In genomic region chr19:14777198-14777597, GRCm38 (mm10) we compare ENCODE assay signal across 9 mouse cellular contexts.
A peak's percentile ranks its signal among the peaks of the same experiment; 100 is the strongest.
DNase-seq lines count a peak whose midpoint lies in the region; ATAC-seq and TF ChIP-seq lines count a peak whose summit lies in the region.
"Had no signal": no experiment of that assay in that cellular context is flagged by ENCODE, and none has a peak within 500 bp of the region (broad histone marks: within the 10 kb centered on the region; RNA-seq: fewer than 3 reads in every experiment).

No protein-coding gene starts in this region.

- 0 out of 2 replicates have a peak, but pooled peaks cover 2% of the 10 kb centered on the region for H3K27me3 ChIP-seq in lung, embryonic 14.5 days (ENCODE audit: insufficient read depth, low read length)
- 0 out of 2 replicates have a peak, but pooled peaks cover 3% of the 10 kb centered on the region for H3K27me3 ChIP-seq in lung, postnatal 0 days (replicated peaks; ENCODE audit: insufficient read depth, low read length)
- no peaks in the 10 kb centered on the region for H3K27me3 ChIP-seq in hindbrain, embryonic 11.5 days (ENCODE audit: control insufficient read depth, insufficient read depth, low read length)
- H3K27me3 ChIP-seq in limb, embryonic 11.5 days (ENCODE audit: control insufficient read depth, insufficient read depth, low read length): no peaks in the 10 kb centered on the region
- H3K27me3 ChIP-seq: embryonic facial prominence, embryonic 15.5 days had no signal

- no peak overlapping the region for H3K4me3 ChIP-seq in lung, embryonic 14.5 days (ENCODE audit: low read depth, low read length)
- no peak overlapping the region for H3K4me3 ChIP-seq in lung, postnatal 0 days (ENCODE audit: low read depth, low read length)
- no peak overlapping the region for H3K4me3 ChIP-seq in hindbrain, embryonic 11.5 days (ENCODE audit: low read depth, low read length)
- no peak overlapping the region for H3K4me3 ChIP-seq in limb, embryonic 11.5 days (ENCODE audit: low read depth, low read length)
- H3K4me3 ChIP-seq: embryonic facial prominence, embryonic 15.5 days had no signal

- no peak overlapping the region for H3K9ac ChIP-seq in lung, embryonic 14.5 days
- H3K9ac ChIP-seq in lung, postnatal 0 days (replicated peaks; ENCODE audit: low read depth): no peak overlapping the region
- no peak overlapping the region for H3K9ac ChIP-seq in hindbrain, embryonic 11.5 days (ENCODE audit: low read depth, low read length)
- no peak overlapping the region for H3K9ac ChIP-seq in limb, embryonic 11.5 days (ENCODE audit: low read length)
- H3K9ac ChIP-seq: embryonic facial prominence, embryonic 15.5 days had no signal

- no peak for TF ChIP-seq CTCF in lung, embryonic 14.5 days (IDR thresholded peaks at IDR 0.05; ENCODE audit: low read depth)
- TF ChIP-seq CTCF in lung, postnatal 0 days (IDR thresholded peaks at IDR 0.05): no peak

- no peaks in the 10 kb centered on the region for H3K4me1 ChIP-seq in lung, embryonic 14.5 days (ENCODE audit: insufficient read depth)
- H3K4me1 ChIP-seq in lung, postnatal 0 days (ENCODE audit: insufficient read depth, low read depth, low read length): no peaks in the 10 kb centered on the region
- no peaks in the 10 kb centered on the region for H3K4me1 ChIP-seq in hindbrain, embryonic 11.5 days (replicated peaks; ENCODE audit: control insufficient read depth, insufficient read depth, low read length)
- H3K4me1 ChIP-seq in limb, embryonic 11.5 days (ENCODE audit: control insufficient read depth, insufficient read depth, low read length): 0 out of 2 replicates have a peak, but pooled peaks cover 4% of the 10 kb centered on the region

- H3K9me3 ChIP-seq in lung, embryonic 14.5 days (ENCODE audit: low read depth, low read length): no peaks in the 10 kb centered on the region
- no peaks in the 10 kb centered on the region for H3K9me3 ChIP-seq in lung, postnatal 0 days (ENCODE audit: low read length)
- H3K9me3 ChIP-seq in hindbrain, embryonic 11.5 days (ENCODE audit: control insufficient read depth, low read length): no peaks in the 10 kb centered on the region
- no peaks in the 10 kb centered on the region for H3K9me3 ChIP-seq in limb, embryonic 11.5 days (ENCODE audit: control insufficient read depth, low read length)
- H3K9me3 ChIP-seq: embryonic facial prominence, embryonic 15.5 days had no signal

- H3K36me3 ChIP-seq in lung, embryonic 14.5 days (ENCODE audit: insufficient read depth): no peaks in the 10 kb centered on the region
- no peaks in the 10 kb centered on the region for H3K36me3 ChIP-seq in lung, postnatal 0 days (ENCODE audit: insufficient read depth, low read length)
- H3K36me3 ChIP-seq in hindbrain, embryonic 11.5 days (ENCODE audit: control insufficient read depth, insufficient read depth, low read length): no peaks in the 10 kb centered on the region
- H3K36me3 ChIP-seq in limb, embryonic 11.5 days (ENCODE audit: control insufficient read depth, insufficient read depth, low read length): no peaks in the 10 kb centered on the region
- H3K36me3 ChIP-seq: embryonic facial prominence, embryonic 15.5 days had no signal

- no peak overlapping the region for H3K4me2 ChIP-seq in lung, embryonic 14.5 days
- H3K4me2 ChIP-seq in lung, postnatal 0 days (replicated peaks; ENCODE audit: low read depth, low read length): no peak overlapping the region
- H3K4me2 ChIP-seq in hindbrain, embryonic 11.5 days (replicated peaks; ENCODE audit: low read depth, low read length): peak overlapping the region; percentile 12; the same call in 1 of the 2 replicates
- peak overlapping the region; percentile 27; the same call in 1 of the 2 replicates for H3K4me2 ChIP-seq in limb, embryonic 11.5 days (ENCODE audit: low read depth, severe bottlenecking)
- H3K4me2 ChIP-seq: embryonic facial prominence, embryonic 15.5 days had no signal

- no peak for TF ChIP-seq EP300 in lung, postnatal 0 days (IDR thresholded peaks at IDR 0.05)

- WGBS in lung, embryonic 14.5 days: 5% methylated on average over 10 of the region's 10 CpGs
- 14% methylated on average over 10 of the region's 10 CpGs for WGBS in lung, postnatal 0 days
- 3% methylated on average over 10 of the region's 10 CpGs for WGBS in hindbrain, embryonic 11.5 days
- WGBS in limb, embryonic 11.5 days: 1% methylated on average over 10 of the region's 10 CpGs

- no peak overlapping the region for H3K27ac ChIP-seq in lung, embryonic 14.5 days (ENCODE audit: low read depth)
- H3K27ac ChIP-seq in lung, postnatal 0 days (ENCODE audit: low read length): no peak overlapping the region
- H3K27ac ChIP-seq in hindbrain, embryonic 11.5 days (ENCODE audit: low read depth, low read length): no peak overlapping the region
- no peak overlapping the region for H3K27ac ChIP-seq in limb, embryonic 11.5 days (replicated peaks; ENCODE audit: low read depth, low read length)
- H3K27ac ChIP-seq: embryonic facial prominence, embryonic 15.5 days had no signal

- DNase-seq in lung, embryonic 14.5 days: peak; percentile 8
- DNase-seq in lung, postnatal 0 days (ENCODE audit: low spot score): no peak
- peak; percentile 60 for DNase-seq in hindbrain, embryonic 11.5 days (ENCODE audit: low spot score)
- peak; percentile 23 for DNase-seq in limb, embryonic 11.5 days (ENCODE audit: low spot score)
- peak; percentile 5 to 18 for DNase-seq in right cerebral cortex, postnatal 36 days (ENCODE audit: low spot score in 2 of 2)
- no peak for DNase-seq in heart, adult 18-20 months
- DNase-seq in kidney, adult 11 months: no peak
- DNase-seq in c-Kit-positive CD71-positive TER-119-positive erythroid progenitor cells, embryonic 14.5 days (ENCODE audit: low spot score): no peak

- ATAC-seq in lung, embryonic 14.5 days (ENCODE audit: insufficient read depth): no peak
- no peak for ATAC-seq in lung, postnatal 0 days
- peak; percentile 84 for ATAC-seq in hindbrain, embryonic 11.5 days (ENCODE audit: low FRiP score)
- ATAC-seq in limb, embryonic 11.5 days (ENCODE audit: insufficient number of reproducible peaks, low FRiP score, low TSS enrichment, low read depth): no peak

Comparison
In these comparisons a context has a peak if more than half of its experiments do, and no peak if none do; other contexts are left out.
1. DNase-seq: peak in lung, embryonic 14.5 days (single experiment), hindbrain, embryonic 11.5 days (single experiment), limb, embryonic 11.5 days (single experiment) and right cerebral cortex, postnatal 36 days (2 of 2); none in lung, postnatal 0 days (single experiment), heart, adult 18-20 months (0 of 2), kidney, adult 11 months (single experiment) and c-Kit-positive CD71-positive TER-119-positive erythroid progenitor cells, embryonic 14.5 days (single experiment).
2. H3K4me2 ChIP-seq: peak in hindbrain, embryonic 11.5 days (single experiment) and limb, embryonic 11.5 days (single experiment); none in lung, embryonic 14.5 days (single experiment) and lung, postnatal 0 days (single experiment).